Mouse (Mus musculus) limb, embryonic 11.5 days (tissue): ENCODE measurements at regions not wholly inside any gene's neighbourhood (a gene's known extent, or its start where the extent isn't known, plus 50 kb on each side); places are given as distances from the start of the nearest gene placed in this dataset.

Experiments used
- ATAC-seq: fragments of 200-750 bp; cut with Nextera tagmentation; 2 replicates; pipeline ENCODE4 v1.8.0; 2017; ENCODE audit warnings: low read depth; ENCODE audit not compliant: insufficient number of reproducible peaks, low FRiP score, low TSS enrichment
- DNase-seq: peaks from one replicate; pipeline ENCODE4 v3.0.0-alpha.2; 2015; ENCODE audit warnings: low spot score
- H3K27ac ChIP-seq: fragments of 300-500 bp; sonication (generic); replicated peaks from 2 replicates; pipeline ENCODE4 v1.5.1; 2014; ENCODE audit warnings: low read depth, mild to moderate bottlenecking, low read length
- H3K27me3 ChIP-seq: fragments of 300-500 bp; sonication (generic); 2 replicates; pipeline ENCODE4 v1.6.1; 2014; ENCODE audit warnings: mild to moderate bottlenecking, low read length, mixed read lengths; ENCODE audit not compliant: control insufficient read depth, insufficient read depth
- H3K36me3 ChIP-seq: fragments of 300-500 bp; sonication (generic); 2 replicates; pipeline ENCODE4 v1.6.1; 2014; ENCODE audit warnings: mild to moderate bottlenecking, low read length, moderate library complexity, mixed read lengths; ENCODE audit not compliant: control insufficient read depth, insufficient read depth
- H3K4me1 ChIP-seq: fragments of 300-500 bp; sonication (generic); 2 replicates; pipeline ENCODE4 v1.6.1; 2014; ENCODE audit warnings: low read length, mixed read lengths; ENCODE audit not compliant: control insufficient read depth, insufficient read depth
- H3K4me2 ChIP-seq: fragments of 300-500 bp; sonication (generic); 2 replicates; pipeline ENCODE4 v1.6.1; 2014; ENCODE audit warnings: low read depth, mild to moderate bottlenecking, moderate library complexity; ENCODE audit not compliant: severe bottlenecking
- H3K4me3 ChIP-seq: fragments of 300-500 bp; sonication (generic); 2 replicates; pipeline ENCODE4 v1.5.1; 2014; ENCODE audit warnings: low read depth, low read length
- H3K9ac ChIP-seq: fragments of 300-500 bp; sonication (generic); 2 replicates; pipeline ENCODE4 v1.6.1; 2014; ENCODE audit warnings: mild to moderate bottlenecking, low read length
- H3K9me3 ChIP-seq: fragments of 300-500 bp; sonication (generic); 2 replicates; pipeline ENCODE4 v1.6.1; 2016; ENCODE audit warnings: low read length; ENCODE audit not compliant: control insufficient read depth
- WGBS: fragments of 180-500 bp; shearing (Covaris S2); extraction: QIAGEN DNeasy Blood & Tissue Kit; methylation state at CpG from one replicate; pipeline ENCODE4 v1.1.7; 2014; 5-methylcytosine and 5-hydroxymethylcytosine counted together

- no peak overlapping the region for H3K27ac ChIP-seq
- WGBS: 89% methylated on average over 2 of the region's 2 CpGs
Observed at GRCm38 (mm10) chr5:53408235-53408634, 57.7 kb upstream of the Rbpj start.

GRCm38 (mm10) chr5:53409740-53410139, 56.2 kb upstream of the Rbpj start:
- WGBS: 76% methylated on average over 3 of the region's 3 CpGs
- Histone ChIP-seq H3K9me3 (no peaks in the 10 kb centered on the region), H3K36me3 (no peaks in the 10 kb centered on the region), H3K4me1 (no peaks in the 10 kb centered on the region), H3K9ac (no peak overlapping the region), H3K4me2 (no peak overlapping the region), H3K27ac (no peak overlapping the region), H3K27me3 (no peaks in the 10 kb centered on the region), H3K4me3 (no peak overlapping the region)
- DNase-seq (no peak), ATAC-seq (no peak)

More at GRCm38 (mm10) chr5:53408235-53408634, 57.7 kb upstream of the Rbpj start:
- no peaks in the 10 kb centered on the region for H3K9me3 ChIP-seq
- H3K4me1 ChIP-seq: no peaks in the 10 kb centered on the region
- ATAC-seq (no peak), DNase-seq (no peak)
- H3K9ac ChIP-seq: no peak overlapping the region
- no peak overlapping the region for H3K4me3 ChIP-seq
- no peaks in the 10 kb centered on the region for H3K27me3 ChIP-seq
- H3K4me2 ChIP-seq: no peak overlapping the region
- H3K36me3 ChIP-seq: no peaks in the 10 kb centered on the region

- Histone ChIP-seq H3K27ac (no peak overlapping the region), H3K9me3 (no peaks in the 10 kb centered on the region), H3K36me3 (no peaks in the 10 kb centered on the region), H3K9ac (no peak overlapping the region), H3K4me1 (no peaks in the 10 kb centered on the region), H3K27me3 (no peaks in the 10 kb centered on the region), H3K4me3 (no peak overlapping the region), H3K4me2 (no peak overlapping the region)
- no peak for DNase-seq
- 65% methylated on average over 7 of the region's 7 CpGs for WGBS
- no peak for ATAC-seq
Observed at GRCm38 (mm10) chr5:53412391-53413075, 53.4 kb upstream of the Rbpj start.

DNA sequence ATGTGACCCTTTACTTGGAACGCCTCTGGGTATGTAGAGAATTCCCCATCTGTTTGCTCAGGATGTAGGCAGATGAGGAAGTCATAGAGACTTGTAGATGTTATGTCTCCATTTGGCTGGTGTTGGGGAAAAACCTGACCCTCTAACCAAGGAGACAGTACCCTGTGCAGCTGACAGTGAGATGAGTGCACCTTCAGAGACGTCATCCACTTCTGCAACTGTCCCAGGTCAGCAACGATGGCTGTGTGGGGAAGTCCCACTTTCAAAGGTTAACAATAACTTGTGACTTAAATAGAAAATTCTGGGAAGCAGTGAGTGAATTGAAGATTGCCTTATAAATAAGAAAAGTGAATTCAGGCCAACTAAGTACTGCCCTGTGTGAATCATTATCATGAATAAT, 52.3 kb upstream of the Rbpj start:
- 88% methylated on average over 3 of the region's 3 CpGs for WGBS
- DNase-seq (no peak), ATAC-seq (no peak)
- Histone ChIP-seq H3K9me3 (no peaks in the 10 kb centered on the region), H3K4me3 (no peak overlapping the region), H3K27ac (no peak overlapping the region), H3K36me3 (no peaks in the 10 kb centered on the region), H3K4me2 (no peak overlapping the region), H3K4me1 (no peaks in the 10 kb centered on the region), H3K27me3 (no peaks in the 10 kb centered on the region), H3K9ac (no peak overlapping the region)

GRCm38 (mm10) chr5:53415472-53415871, 50.5 kb upstream of the Rbpj start:
- DNase-seq: no peak

More at GRCm38 (mm10) chr5:53415472-53415871, 50.5 kb upstream of the Rbpj start:
- H3K27me3 ChIP-seq: no peaks in the 10 kb centered on the region
- no peak overlapping the region for H3K9ac ChIP-seq
- no peak for ATAC-seq
- H3K4me2 ChIP-seq: no peak overlapping the region
- H3K9me3 ChIP-seq: no peaks in the 10 kb centered on the region
- H3K36me3 ChIP-seq: no peaks in the 10 kb centered on the region
- H3K27ac ChIP-seq: no peak overlapping the region
- H3K4me1 ChIP-seq: no peaks in the 10 kb centered on the region
- H3K4me3 ChIP-seq: no peak overlapping the region
- WGBS: 82% methylated on average over 2 of the region's 2 CpGs
